ENCODE assay signal across 18 mouse cellular contexts in genomic region chr3:120019826-120020683, GRCm38 (mm10).
DNase-seq lines count a peak whose midpoint lies in the region; ATAC-seq lines count a peak whose summit lies in the region.
"Had no signal": no experiment of that assay in that cellular context is flagged by ENCODE, and none has a peak within 500 bp of the region (broad histone marks: within the 10 kb centered on the region; RNA-seq: fewer than 3 reads in every experiment).

No protein-coding gene starts in this region.

- H3K27ac ChIP-seq in midbrain, embryonic 12.5 days (replicated peaks) = no peak overlapping the region
- no peak overlapping the region for H3K27ac ChIP-seq in midbrain, embryonic 10.5 days (replicated peaks)
- H3K27ac ChIP-seq in forebrain, embryonic 16.5 days (ENCODE audit: low read length) = no peak overlapping the region
- H3K27ac ChIP-seq in hindbrain, embryonic 16.5 days (ENCODE audit: low read depth, low read length) = no peak overlapping the region
- no peak overlapping the region for H3K27ac ChIP-seq in neural tube, embryonic 15.5 days (replicated peaks)
- H3K27ac ChIP-seq: embryonic facial prominence, embryonic 15.5 days; heart, embryonic 10.5 days; layer of hippocampus, adult 2 months; liver, embryonic 15.5 days; macrophage; neural tube, embryonic 12.5 days had no signal

- no peaks in the 10 kb centered on the region for H3K9me3 ChIP-seq in midbrain, embryonic 12.5 days
- H3K9me3 ChIP-seq in midbrain, embryonic 10.5 days (replicated peaks) = no peaks in the 10 kb centered on the region
- H3K9me3 ChIP-seq in forebrain, embryonic 16.5 days (ENCODE audit: control insufficient read depth, low read length) = no peaks in the 10 kb centered on the region
- no peaks in the 10 kb centered on the region for H3K9me3 ChIP-seq in hindbrain, embryonic 16.5 days (ENCODE audit: control insufficient read depth, low read length)
- no peaks in the 10 kb centered on the region for H3K9me3 ChIP-seq in neural tube, embryonic 15.5 days (replicated peaks)
- H3K9me3 ChIP-seq: embryonic facial prominence, embryonic 15.5 days; heart, embryonic 10.5 days; liver, embryonic 15.5 days; neural tube, embryonic 12.5 days had no signal

- H3K27me3 ChIP-seq in midbrain, embryonic 12.5 days = no peaks in the 10 kb centered on the region
- no peaks in the 10 kb centered on the region for H3K27me3 ChIP-seq in midbrain, embryonic 10.5 days (ENCODE audit: low read depth, poor library complexity, severe bottlenecking)
- H3K27me3 ChIP-seq in forebrain, embryonic 16.5 days (replicated peaks; ENCODE audit: control insufficient read depth, insufficient read depth, low read length) = no peaks in the 10 kb centered on the region
- no peaks in the 10 kb centered on the region; the same call in 1 of the 2 replicates for H3K27me3 ChIP-seq in hindbrain, embryonic 16.5 days (replicated peaks; ENCODE audit: control insufficient read depth, insufficient read depth, low read length)
- H3K27me3 ChIP-seq in neural tube, embryonic 15.5 days (replicated peaks) = no peaks in the 10 kb centered on the region
- H3K27me3 ChIP-seq: embryonic facial prominence, embryonic 15.5 days; liver, embryonic 15.5 days; neural tube, embryonic 12.5 days had no signal

- no peaks in the 10 kb centered on the region for H3K36me3 ChIP-seq in midbrain, embryonic 12.5 days
- no peaks in the 10 kb centered on the region for H3K36me3 ChIP-seq in midbrain, embryonic 10.5 days
- H3K36me3 ChIP-seq in forebrain, embryonic 16.5 days (ENCODE audit: control insufficient read depth, insufficient read depth) = no peaks in the 10 kb centered on the region
- H3K36me3 ChIP-seq in hindbrain, embryonic 16.5 days (ENCODE audit: control insufficient read depth, insufficient read depth, low read length) = no peaks in the 10 kb centered on the region
- H3K36me3 ChIP-seq in neural tube, embryonic 15.5 days = no peaks in the 10 kb centered on the region
- H3K36me3 ChIP-seq: embryonic facial prominence, embryonic 15.5 days; heart, embryonic 10.5 days; liver, embryonic 15.5 days; neural tube, embryonic 12.5 days had no signal

- peaks cover 4% of the 10 kb centered on the region; the same call in 1 of the 2 replicates for H3K4me1 ChIP-seq in midbrain, embryonic 12.5 days
- H3K4me1 ChIP-seq in midbrain, embryonic 10.5 days = no peaks in the 10 kb centered on the region
- H3K4me1 ChIP-seq in forebrain, embryonic 16.5 days (replicated peaks; ENCODE audit: control insufficient read depth, insufficient read depth, low read length) = peaks cover 2% of the 10 kb centered on the region; the same call in 1 of the 2 replicates
- peaks cover 3% of the 10 kb centered on the region; the same call in 1 of the 2 replicates for H3K4me1 ChIP-seq in hindbrain, embryonic 16.5 days (ENCODE audit: control insufficient read depth, insufficient read depth, low read depth, low read length)
- no peaks in the 10 kb centered on the region for H3K4me1 ChIP-seq in neural tube, embryonic 15.5 days
- H3K4me1 ChIP-seq: embryonic facial prominence, embryonic 15.5 days; heart, embryonic 10.5 days; liver, embryonic 15.5 days; neural tube, embryonic 12.5 days had no signal

- H3K4me3 ChIP-seq in midbrain, embryonic 12.5 days = no peak overlapping the region
- H3K4me3 ChIP-seq in midbrain, embryonic 10.5 days = no peak overlapping the region
- no peak overlapping the region for H3K4me3 ChIP-seq in forebrain, embryonic 16.5 days (replicated peaks; ENCODE audit: low read length)
- H3K4me3 ChIP-seq in hindbrain, embryonic 16.5 days (ENCODE audit: low read length) = no peak overlapping the region
- no peak overlapping the region for H3K4me3 ChIP-seq in neural tube, embryonic 15.5 days (replicated peaks)
- H3K4me3 ChIP-seq: embryonic facial prominence, embryonic 15.5 days; heart, embryonic 10.5 days; layer of hippocampus, adult 2 months; liver, embryonic 15.5 days; neural tube, embryonic 12.5 days had no signal

- H3K4me2 ChIP-seq in midbrain, embryonic 12.5 days (replicated peaks) = no peak overlapping the region
- H3K4me2 ChIP-seq in forebrain, embryonic 16.5 days (ENCODE audit: low read length) = no peak overlapping the region
- H3K4me2 ChIP-seq in hindbrain, embryonic 16.5 days (ENCODE audit: low read length) = 0 out of 2 replicates have a peak overlapping the region, but pooled peaks have one; percentile 3
- peak overlapping the region; percentile 17; the same call in 1 of the 2 replicates for H3K4me2 ChIP-seq in neural tube, embryonic 15.5 days
- H3K4me2 ChIP-seq: embryonic facial prominence, embryonic 15.5 days; liver, embryonic 15.5 days; neural tube, embryonic 12.5 days had no signal

- no peak for DNase-seq in midbrain, embryonic 10.5 days (ENCODE audit: low spot score)
- DNase-seq in spleen, postnatal 4 days (ENCODE audit: low spot score in 2 of 2) = no peak
- no peak for DNase-seq in layer of hippocampus, adult 18-20 months (ENCODE audit: low spot score in 2 of 2)
- DNase-seq: adrenal gland, postnatal 10 days; cerebellum, adult 9-11 months; kidney, adult 2 months; kidney, postnatal 10 days; right cerebral cortex, postnatal 4 days had no signal

- 58% methylated on average over 10 of the region's 10 CpGs for whole genome bisulfite sequencing in midbrain, embryonic 12.5 days
- 90% methylated on average over 10 of the region's 10 CpGs for WGBS in midbrain, embryonic 10.5 days
- 39% methylated on average over 10 of the region's 10 CpGs for WGBS in forebrain, embryonic 16.5 days
- WGBS in hindbrain, embryonic 16.5 days = 40% methylated on average over 10 of the region's 10 CpGs
- WGBS in neural tube, embryonic 15.5 days = 47% methylated on average over 10 of the region's 10 CpGs

- peak; percentile 30; the same call in 1 of the 2 replicates for ATAC-seq in midbrain, embryonic 12.5 days (ENCODE audit: low FRiP score, low read depth)
- peak; percentile 88 for ATAC-seq in forebrain, embryonic 16.5 days
- peak; percentile 52; the same call in 1 of the 2 replicates for ATAC-seq in hindbrain, embryonic 16.5 days
- no peak for ATAC-seq in neural tube, embryonic 15.5 days (ENCODE audit: low FRiP score)

- H3K9ac ChIP-seq in midbrain, embryonic 12.5 days (replicated peaks) = no peak overlapping the region
- no peak overlapping the region for H3K9ac ChIP-seq in forebrain, embryonic 16.5 days (replicated peaks; ENCODE audit: low read depth, low read length)
- no peak overlapping the region for H3K9ac ChIP-seq in hindbrain, embryonic 16.5 days (ENCODE audit: low read depth, low read length)
- H3K9ac ChIP-seq in neural tube, embryonic 15.5 days (replicated peaks) = no peak overlapping the region
- H3K9ac ChIP-seq: embryonic facial prominence, embryonic 15.5 days; liver, embryonic 15.5 days; neural tube, embryonic 12.5 days had no signal

Comparison
In these comparisons a context has a peak if more than half of its experiments do, and no peak if none do; other contexts are left out.
1. H3K4me2 ChIP-seq: peak in hindbrain, embryonic 16.5 days (single experiment) and neural tube, embryonic 15.5 days (single experiment); none in midbrain, embryonic 12.5 days (single experiment) and forebrain, embryonic 16.5 days (single experiment).